Mouse (Mus musculus): ENCODE results near the gene Sept6.

Sept6 gene

GRCm38 (mm10) chrX:36864609-36865328 is 126.8 kb downstream of the Sept6 start:
- CTCF ChIA-PET: interaction anchor here (0.6 to 0.7 kb wide), 2 partner anchors 240 to 241 kb away, joined by 3 to 7 read pairs; no protein-coding TSS in a partner anchor

DNA sequence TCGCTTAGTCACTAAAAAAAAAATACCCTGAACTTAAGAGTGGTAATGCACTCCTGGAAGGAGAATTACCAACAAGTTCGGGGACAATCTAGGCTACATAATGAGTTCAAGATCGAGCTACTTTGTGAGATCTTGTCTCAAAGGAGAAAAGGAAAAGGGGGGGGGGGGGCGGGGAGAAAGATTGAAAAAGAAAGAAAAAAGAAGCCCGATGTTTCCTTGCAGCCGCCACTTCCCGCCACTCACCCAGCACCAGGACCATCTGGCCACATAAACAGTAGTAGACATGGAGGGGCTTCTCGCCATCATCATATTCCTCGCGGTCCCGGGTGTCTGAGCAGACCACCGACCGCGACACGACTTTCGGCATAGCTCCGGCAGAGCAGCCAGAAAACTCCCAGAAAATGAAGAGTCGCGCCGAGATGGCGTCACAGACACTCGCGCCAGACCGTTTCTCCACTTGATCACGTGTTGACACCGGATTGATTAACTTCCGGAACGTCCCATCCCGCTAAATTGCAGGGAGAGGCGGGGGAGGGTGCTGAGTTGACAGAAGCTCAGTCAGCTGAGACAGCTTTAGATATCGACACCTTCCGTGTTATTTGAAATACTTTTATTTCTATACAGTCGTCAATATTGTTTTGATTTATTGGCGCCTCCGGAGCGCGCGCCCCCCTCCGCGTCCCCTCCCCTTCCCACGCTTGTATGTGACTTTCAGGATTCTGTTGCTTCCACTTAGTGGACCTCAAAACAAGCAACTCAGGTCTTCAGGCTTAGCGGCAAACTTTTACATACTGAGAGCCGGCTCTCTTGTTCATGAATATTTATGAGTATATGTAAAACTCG is 127.6 kb downstream of the Sept6 start:
- CTCF ChIA-PET: interaction anchor here (0.7 kb wide), 1 partner anchor 239 kb away, joined by 3 read pairs; no protein-coding TSS in a partner anchor
